Mouse (Mus musculus): ENCODE measurements at regions not wholly inside any gene's neighbourhood (a gene's known extent, or its start where the extent isn't known, plus 50 kb on each side); places are given as distances from the start of the nearest gene placed in this dataset.

GRCm38 (mm10) chr10:125845014-125845514 is 120.9 kb upstream of the Lrig3 start:
- Histone ChIP-seq H3K36me3 (ENCODE audit: insufficient read depth, low read length) (no peaks in the 10 kb centered on the region), H3K4me3 (ENCODE audit: low read length) (peak overlapping the region; percentile 17; the same call in 1 of the 2 replicates), H3K4me2 (ENCODE audit: low read depth, low read length) (peak overlapping the region; percentile 45), H3K4me1 (ENCODE audit: insufficient read depth, low read length) (no peaks in the 10 kb centered on the region), H3K9ac (replicated peaks; ENCODE audit: low read length) (0 out of 2 replicates have a peak overlapping the region, but pooled peaks have one; percentile 18), H3K27ac (no peak overlapping the region), H3K9me3 (ENCODE audit: low read length) (no peaks in the 10 kb centered on the region), H3K27me3 (ENCODE audit: insufficient read depth, low read length) (no peaks in the 10 kb centered on the region)
- DNase-seq (ENCODE audit: low spot score) (no peak), ATAC-seq (no peak)
- 17% methylated on average over 19 of the region's 19 CpGs for WGBS
- no peak for TF ChIP-seq CTCF (IDR thresholded peaks at IDR 0.05; ENCODE audit: low read depth)

GRCm38 (mm10) chr10:125850370-125850769 is 115.6 kb upstream of the Lrig3 start:
- Histone ChIP-seq H3K36me3 (ENCODE audit: insufficient read depth, low read length) (no peaks in the 10 kb centered on the region), H3K4me1 (ENCODE audit: insufficient read depth, low read length) (no peaks in the 10 kb centered on the region), H3K4me3 (ENCODE audit: low read length) (no peak overlapping the region), H3K27me3 (ENCODE audit: insufficient read depth, low read length) (no peaks in the 10 kb centered on the region), H3K9me3 (ENCODE audit: low read length) (no peaks in the 10 kb centered on the region), H3K27ac (no peak overlapping the region), H3K9ac (replicated peaks; ENCODE audit: low read length) (no peak overlapping the region), H3K4me2 (ENCODE audit: low read depth, low read length) (no peak overlapping the region)
- TF ChIP-seq CTCF (IDR thresholded peaks at IDR 0.05; ENCODE audit: low read depth), result no peak
- no peak for DNase-seq (ENCODE audit: low spot score)
- ATAC-seq, result no peak
- WGBS, result 52% methylated on average over 9 of the region's 9 CpGs

- H3K27ac ChIP-seq, result no peak overlapping the region
- no peaks in the 10 kb centered on the region for H3K4me1 ChIP-seq (ENCODE audit: insufficient read depth, low read length)
- H3K9me3 ChIP-seq (ENCODE audit: low read length), result no peaks in the 10 kb centered on the region
- DNase-seq (ENCODE audit: low spot score), result no peak
- H3K36me3 ChIP-seq (ENCODE audit: insufficient read depth, low read length), result no peaks in the 10 kb centered on the region
- no peak overlapping the region for H3K4me3 ChIP-seq (ENCODE audit: low read length)
- no peaks in the 10 kb centered on the region for H3K27me3 ChIP-seq (ENCODE audit: insufficient read depth, low read length)
- WGBS, result 94% methylated on average over 9 of the region's 9 CpGs
- no peak for TF ChIP-seq CTCF (IDR thresholded peaks at IDR 0.05; ENCODE audit: low read depth)
- no peak for ATAC-seq
- H3K4me2 ChIP-seq (ENCODE audit: low read depth, low read length), result no peak overlapping the region
- no peak overlapping the region for H3K9ac ChIP-seq (replicated peaks; ENCODE audit: low read length)
Measured at GRCm38 (mm10) chr10:125861734-125862133, 104.2 kb upstream of the Lrig3 start.

GRCm38 (mm10) chr10:125866346-125866745 is 99.6 kb upstream of the Lrig3 start:
- no peak for TF ChIP-seq CTCF (IDR thresholded peaks at IDR 0.05; ENCODE audit: low read depth)
- Histone ChIP-seq H3K4me2 (ENCODE audit: low read depth, low read length) (no peak overlapping the region), H3K4me1 (ENCODE audit: insufficient read depth, low read length) (no peaks in the 10 kb centered on the region), H3K27me3 (ENCODE audit: insufficient read depth, low read length) (no peaks in the 10 kb centered on the region), H3K27ac (no peak overlapping the region), H3K4me3 (ENCODE audit: low read length) (no peak overlapping the region), H3K36me3 (ENCODE audit: insufficient read depth, low read length) (no peaks in the 10 kb centered on the region), H3K9me3 (ENCODE audit: low read length) (no peaks in the 10 kb centered on the region), H3K9ac (replicated peaks; ENCODE audit: low read length) (no peak overlapping the region)
- ATAC-seq (no peak), DNase-seq (ENCODE audit: low spot score) (no peak)
- 74% methylated on average over 6 of the region's 6 CpGs for WGBS

GRCm38 (mm10) chr10:125884563-125884962 is 81.4 kb upstream of the Lrig3 start:
- Histone ChIP-seq H3K4me2 (ENCODE audit: low read depth, low read length) (no peak overlapping the region), H3K9me3 (ENCODE audit: low read length) (no peaks in the 10 kb centered on the region), H3K36me3 (ENCODE audit: insufficient read depth, low read length) (no peaks in the 10 kb centered on the region), H3K27me3 (ENCODE audit: insufficient read depth, low read length) (no peaks in the 10 kb centered on the region), H3K9ac (replicated peaks; ENCODE audit: low read length) (no peak overlapping the region), H3K4me1 (ENCODE audit: insufficient read depth, low read length) (no peaks in the 10 kb centered on the region), H3K4me3 (ENCODE audit: low read length) (no peak overlapping the region), H3K27ac (no peak overlapping the region)
- DNase-seq (ENCODE audit: low spot score), result peak; percentile 16
- 81% methylated on average over 3 of the region's 3 CpGs for WGBS
- no peak for TF ChIP-seq CTCF (IDR thresholded peaks at IDR 0.05; ENCODE audit: low read depth)
- no peak for ATAC-seq

- no peaks in the 10 kb centered on the region for H3K36me3 ChIP-seq (ENCODE audit: insufficient read depth, low read length)
- no peak overlapping the region for H3K27ac ChIP-seq
- H3K9me3 ChIP-seq (ENCODE audit: low read length), result no peaks in the 10 kb centered on the region
- H3K27me3 ChIP-seq (ENCODE audit: insufficient read depth, low read length), result no peaks in the 10 kb centered on the region
- DNase-seq (ENCODE audit: low spot score) (no peak), ATAC-seq (no peak)
- H3K4me3 ChIP-seq (ENCODE audit: low read length), result no peak overlapping the region
- TF ChIP-seq CTCF (IDR thresholded peaks at IDR 0.05; ENCODE audit: low read depth), result no peak
- no peak overlapping the region for H3K9ac ChIP-seq (replicated peaks; ENCODE audit: low read length)
- no peak overlapping the region for H3K4me2 ChIP-seq (ENCODE audit: low read depth, low read length)
- H3K4me1 ChIP-seq (ENCODE audit: insufficient read depth, low read length), result no peaks in the 10 kb centered on the region
- 43% methylated on average over 6 of the region's 6 CpGs for WGBS
Measured at GRCm38 (mm10) chr10:125885796-125886195, 80.2 kb upstream of the Lrig3 start.

DNA sequence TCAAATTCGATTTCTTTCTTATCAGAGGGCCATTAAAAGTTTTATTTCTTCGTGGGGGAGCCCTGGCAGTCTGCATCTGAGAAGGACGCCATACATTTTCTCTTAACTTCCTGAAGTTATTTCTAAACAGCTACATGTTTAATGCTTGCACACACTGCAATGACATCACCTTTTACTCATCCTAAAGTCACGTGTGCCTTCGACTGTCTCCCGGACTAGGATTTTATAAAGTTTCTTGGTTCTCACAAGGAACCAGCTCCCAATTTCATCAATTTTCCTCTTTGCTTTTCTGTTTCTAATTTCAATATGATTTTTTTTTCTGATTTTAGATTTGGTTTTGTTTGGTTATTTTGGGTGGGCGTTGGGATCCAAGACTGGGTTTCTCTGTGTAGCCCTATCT is 73.8 kb upstream of the Lrig3 start:
- no peaks in the 10 kb centered on the region for H3K27me3 ChIP-seq (ENCODE audit: insufficient read depth, low read length)
- no peaks in the 10 kb centered on the region for H3K9me3 ChIP-seq (ENCODE audit: low read length)
- H3K4me1 ChIP-seq (ENCODE audit: insufficient read depth, low read length), result no peaks in the 10 kb centered on the region
- no peak overlapping the region for H3K4me3 ChIP-seq (ENCODE audit: low read length)
- H3K36me3 ChIP-seq (ENCODE audit: insufficient read depth, low read length), result no peaks in the 10 kb centered on the region
- no peak overlapping the region for H3K4me2 ChIP-seq (ENCODE audit: low read depth, low read length)
- ATAC-seq, result no peak
- TF ChIP-seq CTCF (IDR thresholded peaks at IDR 0.05; ENCODE audit: low read depth), result no peak
- DNase-seq (ENCODE audit: low spot score), result no peak
- H3K9ac ChIP-seq (replicated peaks; ENCODE audit: low read length), result no peak overlapping the region
- 90% methylated on average over 7 of the region's 7 CpGs for WGBS
- no peak overlapping the region for H3K27ac ChIP-seq

Measured in hindbrain, postnatal 0 days (tissue).